In the genomic region with DNA sequence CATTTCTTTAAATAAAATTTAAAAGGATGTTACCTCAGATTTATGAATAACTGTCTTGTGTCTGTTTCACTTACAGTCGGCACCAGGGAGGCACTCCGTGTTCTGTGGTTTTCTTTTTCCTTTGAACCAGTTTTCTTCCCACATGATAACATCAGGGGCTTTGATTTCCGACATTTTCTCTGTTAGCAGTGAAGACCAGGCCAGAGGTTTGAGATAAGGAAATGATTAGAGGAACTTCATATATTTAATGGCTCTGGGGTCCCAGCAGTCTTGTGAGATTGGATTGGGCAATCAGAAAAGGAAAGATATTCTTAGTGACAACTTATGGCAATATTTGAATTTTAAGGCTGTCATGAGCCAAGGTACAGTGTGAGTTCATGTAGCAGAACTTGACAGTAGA, we compare ENCODE assay signal across 22 mouse cellular contexts.
"Had no signal": no experiment of that assay in that cellular context is flagged by ENCODE, and none has a peak within 500 bp of the region (broad histone marks: within the 10 kb centered on the region; RNA-seq: fewer than 3 reads in every experiment).

No protein-coding gene starts in this region.

- ATAC-seq: liver, postnatal 0 days; lung, postnatal 0 days; midbrain, embryonic 16.5 days had no signal

- H3K27ac ChIP-seq: lung, embryonic 15.5 days; macrophage; midbrain, embryonic 10.5 days; midbrain, embryonic 12.5 days; neural tube, embryonic 13.5 days; neural tube, embryonic 15.5 days had no signal

- H3K36me3 ChIP-seq: lung, embryonic 15.5 days; midbrain, embryonic 10.5 days; midbrain, embryonic 12.5 days; neural tube, embryonic 13.5 days; neural tube, embryonic 15.5 days had no signal

- H3K4me1 ChIP-seq: lung, embryonic 15.5 days; midbrain, embryonic 10.5 days; midbrain, embryonic 12.5 days; neural tube, embryonic 13.5 days; neural tube, embryonic 15.5 days had no signal

- H3K9ac ChIP-seq: liver, postnatal 0 days; lung, embryonic 15.5 days; midbrain, embryonic 12.5 days; neural tube, embryonic 13.5 days; neural tube, embryonic 15.5 days had no signal

- H3K4me3 ChIP-seq: lung, embryonic 15.5 days; midbrain, embryonic 10.5 days; midbrain, embryonic 12.5 days; myocyte; neural tube, embryonic 13.5 days; neural tube, embryonic 15.5 days had no signal

- DNase-seq: liver, postnatal 0 days; lung, adult 2 months; lung, postnatal 14 days; lung, postnatal 36 days; midbrain, embryonic 14.5 days; retina, postnatal 1 day; right cerebral cortex, adult 18-20 months; right cerebral cortex, postnatal 25 days; right cerebral cortex, postnatal 4 days; spleen, adult 18-20 months; thymus, adult 18-20 months; thymus, postnatal 14 days; thymus, postnatal 36 days had no signal

- H3K9me3 ChIP-seq: lung, embryonic 15.5 days; midbrain, embryonic 10.5 days; midbrain, embryonic 12.5 days; neural tube, embryonic 13.5 days; neural tube, embryonic 15.5 days had no signal

- H3K4me2 ChIP-seq: lung, embryonic 15.5 days; midbrain, embryonic 12.5 days; neural tube, embryonic 13.5 days; neural tube, embryonic 15.5 days had no signal

- H3K27me3 ChIP-seq: lung, embryonic 15.5 days; midbrain, embryonic 12.5 days; neural tube, embryonic 13.5 days; neural tube, embryonic 15.5 days had no signal
